Mouse (Mus musculus): ENCODE data around the gene Hyal1.

GRCm38 (mm10) chr9:107587833-107588639 lies 11.3 kb downstream of the Hyal1 start:
- TF ChIP-seq CTCF (IDR thresholded peaks at IDR 0.05; ENCODE audit: low read depth, low read length) (no peak), POLR2A (IDR thresholded peaks at IDR 0.05; ENCODE audit: extremely low read depth, insufficient read depth, low read length) (no peak)

Data from liver, adult 2 months (tissue).